Mouse (Mus musculus): ENCODE results near the gene Adcy7. TPM values are rescaled to one million over a fixed set of nuclear protein-coding genes. Genes with fewer than 3 reads are reported as not detected.

Gene Adcy7
- total RNA-seq, 4 experiments from 2014 or later, result 3.1 to 5.0 (median 4.2) TPM

Other genes with a start within 250 kb of the Adcy7 start
- 10 to 100 TPM; 32.7 to 40.3 (median 36.8) TPM for gene Cnep1r1, start 153.6 kb upstream of the Adcy7 start, total RNA-seq (2022)
- 10 to 100 TPM; 21.5 to 23.3 (median 21.7) TPM for gene Heatr3, start 134.5 kb upstream of the Adcy7 start, total RNA-seq (2022)
- 10 to 100 TPM; 17.2 to 20.5 (median 18.7) TPM for gene Tent4b, start 73.2 kb upstream of the Adcy7 start, total RNA-seq (2022)
- gene Brd7, start 89.8 kb downstream of the Adcy7 start, total RNA-seq (2022), result 10 to 100 TPM; 74.5 to 90.1 (median 75.6) TPM
- 1 to 10 TPM; 1.8 to 2.3 (median 2.0) TPM for gene Nkd1, start 249.0 kb downstream of the Adcy7 start, total RNA-seq (2022)

Data from heart, adult 8-10 months (tissue).